Mouse (Mus musculus): ENCODE data around the gene Dyrk1a.
A peak's percentile ranks its signal among the peaks of the same experiment; 100 is the strongest.

The Dyrk1a gene

GRCm38 (mm10) chr16:94569229-94570176 is at the start of gene Dyrk1a:
TSS of gene Dyrk1a (plus strand) at chr16:94570010.
- DNase-seq = peak; percentile 99 to 100

- no peak for DNase-seq
Measured at GRCm38 (mm10) chr16:94523594-94524377, 46.0 kb upstream of the Dyrk1a start.

- no peak for DNase-seq
Measured at GRCm38 (mm10) chr16:94524691-94525090, 45.1 kb upstream of the Dyrk1a start.

GRCm38 (mm10) chr16:94525955-94526343 is 43.9 kb upstream of the Dyrk1a start:
- DNase-seq = no peak

GRCm38 (mm10) chr16:94526344-94527151 is 43.3 kb upstream of the Dyrk1a start, which contains the start of gene Vps26c:
TSS of gene Vps26c (minus strand) at chr16:94526830.
- DNase-seq = peak; percentile 98

GRCm38 (mm10) chr16:94527152-94527534 is 42.7 kb upstream of the Dyrk1a start:
- no peak for DNase-seq

- no peak for DNase-seq
Measured at GRCm38 (mm10) chr16:94527546-94527945, 42.3 kb upstream of the Dyrk1a start.

GRCm38 (mm10) chr16:94531268-94531667 is 38.5 kb upstream of the Dyrk1a start:
- DNase-seq = no peak

- peak in 1 of 2 experiments; percentile 34 for DNase-seq
Measured at GRCm38 (mm10) chr16:94533679-94534078, 36.1 kb upstream of the Dyrk1a start.

- DNase-seq = no peak
Measured at GRCm38 (mm10) chr16:94535716-94536115, 34.1 kb upstream of the Dyrk1a start.

GRCm38 (mm10) chr16:94536417-94537158 is 33.2 kb upstream of the Dyrk1a start:
- DNase-seq = no peak

- no peak for DNase-seq
Measured at GRCm38 (mm10) chr16:94537159-94537527, 32.7 kb upstream of the Dyrk1a start.

- no peak for DNase-seq
Measured at GRCm38 (mm10) chr16:94540140-94540539, 29.7 kb upstream of the Dyrk1a start.

- DNase-seq = no peak
Measured at GRCm38 (mm10) chr16:94542898-94543297, 26.9 kb upstream of the Dyrk1a start.

- no peak for DNase-seq
Measured at GRCm38 (mm10) chr16:94544540-94545105, 25.2 kb upstream of the Dyrk1a start.

- no peak for DNase-seq
Measured at GRCm38 (mm10) chr16:94545781-94546562, 23.8 kb upstream of the Dyrk1a start.

- no peak for DNase-seq
Measured at GRCm38 (mm10) chr16:94549813-94550212, 20.0 kb upstream of the Dyrk1a start.

- no peak for DNase-seq
Measured at GRCm38 (mm10) chr16:94551934-94552333, 17.9 kb upstream of the Dyrk1a start.

GRCm38 (mm10) chr16:94555346-94555745 is 14.5 kb upstream of the Dyrk1a start:
- DNase-seq = no peak

- DNase-seq = no peak
Measured at GRCm38 (mm10) chr16:94556228-94556627, 13.6 kb upstream of the Dyrk1a start.

GRCm38 (mm10) chr16:94559282-94559681 is 10.5 kb upstream of the Dyrk1a start:
- no peak for DNase-seq
